Mouse (Mus musculus): ENCODE measurements at regions not wholly inside any gene's neighbourhood (a gene's known extent, or its start where the extent isn't known, plus 50 kb on each side); places are given as distances from the start of the nearest gene placed in this dataset.

DNA sequence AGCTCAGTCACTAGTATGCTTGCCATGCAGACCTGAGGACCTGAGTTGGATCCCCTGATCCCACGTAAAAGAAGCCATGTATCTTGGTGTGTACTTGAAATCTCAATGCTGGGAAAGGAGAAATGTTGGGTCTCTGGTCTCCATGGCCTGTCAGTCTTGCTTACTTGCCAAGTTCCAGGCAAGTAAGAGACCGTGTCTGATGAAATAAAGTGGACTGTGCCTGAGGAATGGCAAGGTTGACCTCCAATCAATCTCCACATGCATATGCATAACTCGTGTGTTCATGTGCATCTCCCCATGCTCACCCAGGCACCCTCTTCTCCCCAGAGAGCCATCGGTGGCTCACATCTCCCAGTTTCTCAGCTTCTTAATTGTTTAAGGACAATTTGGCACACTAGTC lies 355.2 kb upstream of the Mki67 start:
- TF ChIP-seq TAL1 (IDR thresholded peaks at IDR 0.05; ENCODE audit: low read length) (no peak), GATA1 (IDR thresholded peaks at IDR 0.05; ENCODE audit: low read length) (no peak)
